Mouse (Mus musculus) liver, postnatal 0 days (tissue): Measurements from ENCODE around the gene Mpst.

Source experiments
- CTCF ChIP-seq: sonication (generic); IDR thresholded peaks from 2 replicates; pipeline ENCODE4 v1.5.1; 2016; ENCODE audit warnings: antibody characterized with exemption, low read depth
- EP300 ChIP-seq: IDR thresholded peaks from 2 replicates; pipeline ENCODE4 v1.6.1; 2016; ENCODE audit warnings: antibody characterized with exemption, low read depth, mild to moderate bottlenecking

DNA sequence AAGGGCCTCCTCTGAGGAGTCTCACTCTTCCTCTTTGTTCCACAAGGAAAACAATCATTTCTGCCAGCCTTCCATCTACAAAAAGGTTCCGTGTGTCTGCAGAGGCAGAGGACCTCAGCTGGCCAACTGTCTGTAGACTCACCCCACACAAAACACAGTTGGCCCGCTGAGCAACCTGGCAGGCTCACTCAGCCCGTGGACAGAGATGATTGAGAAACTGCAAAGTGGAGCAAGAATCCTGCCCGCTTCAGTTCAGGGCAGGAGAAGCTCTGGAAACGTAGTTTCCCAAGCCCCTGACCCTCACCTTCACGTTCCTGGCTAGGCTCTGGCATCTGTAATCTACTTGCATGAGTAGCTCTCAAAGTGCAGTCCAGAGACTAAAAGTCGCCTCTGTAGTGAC lies 40.9 kb downstream of the Mpst start:
- TF ChIP-seq CTCF (no peak), EP300 (no peak)
